Mouse (Mus musculus) megakaryocyte, embryonic 14.5 days (primary cell): ENCODE results near the gene 1700020N01Rik.

ENCODE experiments used
- FLI1 ChIP-seq: IDR thresholded peaks from 2 replicates; pipeline ENCODE4 v1.6.1; 2012; ENCODE audit warnings: low read length, inconsistent platforms, mixed read lengths
- GATA1 ChIP-seq: IDR thresholded peaks from 3 replicates; pipeline ENCODE4 v1.6.1; 2012; ENCODE audit warnings: mixed read lengths, low read length, inconsistent platforms, borderline replicate concordance

DNA sequence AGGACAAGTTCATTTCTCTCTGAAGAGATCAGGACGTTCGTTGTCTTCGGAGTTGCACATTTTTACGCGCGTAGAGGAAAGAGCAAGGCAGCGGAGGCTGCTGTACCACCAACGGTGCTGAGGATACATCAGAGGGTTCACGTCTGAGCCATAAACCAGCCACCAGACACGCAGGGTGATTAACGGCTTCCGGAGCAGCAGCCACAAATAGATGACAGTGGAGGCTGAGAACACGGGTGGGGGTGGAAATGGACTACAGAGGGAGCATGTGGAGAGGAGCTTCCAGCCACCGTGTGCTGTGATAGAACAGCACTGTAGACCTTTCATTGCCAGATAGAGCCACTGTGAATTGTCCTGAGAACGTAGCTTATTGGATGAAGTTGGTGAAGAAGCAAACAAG, 33.2 kb upstream of the 1700020N01Rik start:
- TF ChIP-seq GATA1 (no peak), FLI1 (no peak)
